Mouse (Mus musculus) lung, embryonic 16.5 days (tissue): ENCODE data around the gene Wee2. TPM values are rescaled to one million over a fixed set of nuclear protein-coding genes. Genes with fewer than 3 reads are reported as not detected.

Experiments used
- ATAC-seq: fragments of 200-750 bp; cut with Nextera tagmentation; 2 replicates; pipeline ENCODE4 v1.8.0; 2017; ENCODE audit warnings: low read depth, mild to moderate bottlenecking, moderate library complexity
- H3K27ac ChIP-seq: fragments of 300-500 bp; sonication (generic); 2 replicates; pipeline ENCODE4 v1.5.1; 2014; ENCODE audit warnings: mild to moderate bottlenecking, control low read depth, low read length
- H3K27me3 ChIP-seq: fragments of 300-500 bp; sonication (generic); 2 replicates; pipeline ENCODE4 v1.6.1; 2014; ENCODE audit warnings: low read depth, low read length, mixed read lengths; ENCODE audit not compliant: control insufficient read depth, insufficient read depth
- H3K36me3 ChIP-seq: fragments of 300-500 bp; sonication (generic); 2 replicates; pipeline ENCODE4 v1.6.1; 2014; ENCODE audit warnings: low read length; ENCODE audit not compliant: control insufficient read depth, insufficient read depth
- H3K4me1 ChIP-seq: fragments of 300-500 bp; sonication (generic); replicated peaks from 2 replicates; pipeline ENCODE4 v1.6.1; 2014; ENCODE audit warnings: low read length, mixed read lengths; ENCODE audit not compliant: control insufficient read depth, insufficient read depth
- H3K4me2 ChIP-seq: fragments of 300-500 bp; sonication (generic); 2 replicates; pipeline ENCODE4 v1.6.1; 2014; ENCODE audit warnings: low read depth, low read length, control low read depth
- H3K4me3 ChIP-seq: fragments of 300-500 bp; sonication (generic); 2 replicates; pipeline ENCODE4 v1.5.1; 2014; ENCODE audit warnings: mild to moderate bottlenecking, low read length, control low read depth
- H3K9ac ChIP-seq: fragments of 300-500 bp; sonication (generic); 2 replicates; pipeline ENCODE4 v1.6.1; 2014; ENCODE audit warnings: low read length, control low read depth
- H3K9me3 ChIP-seq: fragments of 300-500 bp; sonication (generic); 2 replicates; pipeline ENCODE4 v1.6.1; 2016; ENCODE audit warnings: low read length; ENCODE audit not compliant: control insufficient read depth
- WGBS: fragments of 180-500 bp; shearing (Covaris S2); extraction: QIAGEN DNeasy Blood & Tissue Kit; methylation state at CpG from one replicate; pipeline ENCODE4 v1.1.7; 2014; 5-methylcytosine and 5-hydroxymethylcytosine counted together
- polyA plus RNA-seq: library from polyadenylated mRNA; unstranded; fragments of >200 nt; fragmentation: Nextera tagmentation; extraction: Ambion mirVana; gene quantifications from 2 replicates; pipeline ENCODE4 v1.2.1, GENCODE M21; 2015

The Wee2 gene
- polyA plus RNA-seq, 1 experiment from 2014 or later, result not detected

GRCm38 (mm10) chr6:40493229-40493628 is 54.3 kb downstream of the Wee2 start, which contains the start of gene Tas2r108:
TSS of gene Tas2r108 (plus strand) at chr6:40493529.
- Histone ChIP-seq H3K4me1 (no peaks in the 10 kb centered on the region), H3K4me3 (no peak within 1 kb of the TSS), H3K27me3 (no peaks in the 10 kb centered on the region), H3K4me2 (no peak within 1 kb of the TSS), H3K9ac (no peak within 1 kb of the TSS), H3K27ac (no peak within 1 kb of the TSS), H3K9me3 (no peaks in the 10 kb centered on the region), H3K36me3 (no peaks in the 10 kb centered on the region)
- 91% methylated on average over 3 of the region's 3 CpGs for WGBS
- no peak for ATAC-seq

Other genes starting within 250 kb of the Wee2 start
- gene Agk, start 113.9 kb upstream of the Wee2 start, polyA plus RNA-seq, result 38.3 and 41.1 TPM in 2 replicates
- gene E330009J07Rik, start 3.0 kb upstream of the Wee2 start, polyA plus RNA-seq, result 8.6 and 9.6 TPM in 2 replicates
- gene Ssbp1, start 32.3 kb downstream of the Wee2 start, polyA plus RNA-seq, result 130 and 142 TPM in 2 replicates
- gene Tas2r137, start 52.1 kb downstream of the Wee2 start, polyA plus RNA-seq, result not detected in 2 replicates
- not detected in 2 replicates for gene Tas2r108, start 54.4 kb downstream of the Wee2 start, polyA plus RNA-seq
- gene Prss37, start 80.4 kb downstream of the Wee2 start, polyA plus RNA-seq, result not detected in 2 replicates
- not detected in 2 replicates for gene Olfr461, start 116.0 kb downstream of the Wee2 start, polyA plus RNA-seq
- not detected in 2 replicates for gene Olfr460, start 130.4 kb downstream of the Wee2 start, polyA plus RNA-seq
- gene Clec5a, start 146.7 kb downstream of the Wee2 start, polyA plus RNA-seq, result 1.6 and 1.9 TPM in 2 replicates
- not detected in 2 replicates for gene Tas2r138, start 174.2 kb downstream of the Wee2 start, polyA plus RNA-seq
- 0.15 and 0.29 TPM in 2 replicates for gene Mgam, start 189.7 kb downstream of the Wee2 start, polyA plus RNA-seq